17 mouse cellular contexts compared by ENCODE assay signal in genomic region chr12:75908466-75908865, GRCm38 (mm10).
"Had no signal": no experiment of that assay in that cellular context is flagged by ENCODE, and none has a peak within 500 bp of the region (broad histone marks: within the 10 kb centered on the region; RNA-seq: fewer than 3 reads in every experiment).

No protein-coding gene starts in this region.

- H3K27me3 ChIP-seq: limb, embryonic 13.5 days; liver, embryonic 12.5 days; liver, embryonic 15.5 days; midbrain, embryonic 13.5 days; neural tube, embryonic 13.5 days had no signal

- H3K36me3 ChIP-seq: liver, embryonic 15.5 days had no signal

- H3K9ac ChIP-seq: limb, embryonic 13.5 days; liver, embryonic 12.5 days; liver, embryonic 15.5 days; midbrain, embryonic 13.5 days; neural tube, embryonic 13.5 days had no signal

- H3K4me3 ChIP-seq: limb, embryonic 10.5 days; limb, embryonic 13.5 days; liver, embryonic 12.5 days; liver, embryonic 15.5 days; megakaryocyte, embryonic 14.5 days; midbrain, embryonic 10.5 days; midbrain, embryonic 13.5 days; myocyte; neural tube, embryonic 13.5 days had no signal

- H3K27ac ChIP-seq: kidney, postnatal 0 days; limb, embryonic 10.5 days; limb, embryonic 13.5 days; liver, embryonic 12.5 days; liver, embryonic 15.5 days; midbrain, embryonic 10.5 days; midbrain, embryonic 13.5 days; neural tube, embryonic 13.5 days had no signal

- DNase-seq: kidney, adult 2 months; kidney, postnatal 25 days; liver; lung, adult 2 months; lung, postnatal 14 days; thymus, adult 18-20 months; thymus, postnatal 36 days had no signal

- H3K9me3 ChIP-seq: limb, embryonic 10.5 days; limb, embryonic 13.5 days; liver, embryonic 12.5 days; liver, embryonic 15.5 days; megakaryocyte, embryonic 14.5 days; midbrain, embryonic 10.5 days; midbrain, embryonic 13.5 days; neural tube, embryonic 13.5 days had no signal

- H3K4me1 ChIP-seq: limb, embryonic 10.5 days; limb, embryonic 13.5 days; liver, embryonic 12.5 days; liver, embryonic 15.5 days; megakaryocyte, embryonic 14.5 days; midbrain, embryonic 10.5 days; midbrain, embryonic 13.5 days; neural tube, embryonic 13.5 days had no signal
